Mouse (Mus musculus) lung, postnatal 14 days (tissue): Measurements from ENCODE around the gene Gata3.

Source experiments
- DNase-seq: peaks from one replicate; pipeline ENCODE4 v3.0.0; 2021

The Gata3 gene

GRCm38 (mm10) chr2:9885217-9885770, 4.5 kb downstream of the Gata3 start:
- no peak for DNase-seq

- no peak for DNase-seq
These were observed 5.2 kb downstream of the Gata3 start for GRCm38 (mm10) chr2:9884533-9885216.

- no peak for DNase-seq
These were observed 5.9 kb downstream of the Gata3 start for GRCm38 (mm10) chr2:9883803-9884532.

- DNase-seq, result no peak
These were observed 6.7 kb downstream of the Gata3 start for GRCm38 (mm10) chr2:9882926-9883802.

GRCm38 (mm10) chr2:9882371-9882925, 7.4 kb downstream of the Gata3 start:
- peak; percentile 53 for DNase-seq

GRCm38 (mm10) chr2:9881611-9882023, 8.2 kb downstream of the Gata3 start:
- DNase-seq, result no peak

GRCm38 (mm10) chr2:9881051-9881591, 8.7 kb downstream of the Gata3 start, which contains the start of gene 4930412O13Rik:
TSS of gene 4930412O13Rik (plus strand) at chr2:9881252.
- no peak for DNase-seq

GRCm38 (mm10) chr2:9880271-9880670, 9.6 kb downstream of the Gata3 start:
- no peak for DNase-seq

GRCm38 (mm10) chr2:9879493-9879892, 10.3 kb downstream of the Gata3 start:
- peak; percentile 95 for DNase-seq

- DNase-seq, result no peak
These were observed 10.7 kb downstream of the Gata3 start for GRCm38 (mm10) chr2:9879092-9879491.

- DNase-seq, result peak; percentile 70
These were observed 11.2 kb downstream of the Gata3 start for GRCm38 (mm10) chr2:9878564-9879081.

GRCm38 (mm10) chr2:9877966-9878563, 11.8 kb downstream of the Gata3 start:
- DNase-seq, result no peak

- DNase-seq, result no peak
These were observed 12.5 kb downstream of the Gata3 start for GRCm38 (mm10) chr2:9877326-9877690.

- DNase-seq, result no peak
These were observed 13.1 kb downstream of the Gata3 start for GRCm38 (mm10) chr2:9876621-9877325.

- DNase-seq, result no peak
These were observed 14.0 kb downstream of the Gata3 start for GRCm38 (mm10) chr2:9875676-9876357.

GRCm38 (mm10) chr2:9875220-9875619, 14.6 kb downstream of the Gata3 start:
- no peak for DNase-seq

GRCm38 (mm10) chr2:9874467-9875219, 15.2 kb downstream of the Gata3 start:
- DNase-seq, result no peak

GRCm38 (mm10) chr2:9873757-9874156, 16.1 kb downstream of the Gata3 start:
- DNase-seq, result no peak

GRCm38 (mm10) chr2:9872682-9873081, 17.2 kb downstream of the Gata3 start:
- DNase-seq, result no peak

- DNase-seq, result no peak
These were observed 18.0 kb downstream of the Gata3 start for GRCm38 (mm10) chr2:9871798-9872197.
